Mouse (Mus musculus): ENCODE data around the gene Zfp341.

The Zfp341 gene

DNA sequence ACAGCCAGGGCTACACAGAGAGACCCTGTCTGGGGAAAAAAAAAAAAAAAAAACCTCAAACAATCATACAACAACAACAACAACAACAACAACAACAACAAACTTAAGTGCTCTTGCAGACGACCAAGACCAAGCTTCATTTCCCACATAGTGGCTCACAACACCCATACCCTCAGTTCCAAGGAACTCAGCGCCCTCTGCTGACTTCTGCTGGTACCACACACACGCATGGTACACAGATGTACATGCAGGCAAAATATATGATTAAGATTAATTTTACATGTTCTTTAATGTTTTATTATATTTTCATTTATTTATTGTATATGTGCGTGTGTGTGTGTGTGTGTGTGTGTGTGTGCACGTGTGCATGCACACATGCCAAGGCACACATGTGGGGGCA, 26.7 kb upstream of the Zfp341 start:
- DNase-seq (ENCODE audit: low read depth): no peak

GRCm38 (mm10) chr2:154589051-154589450, 24.0 kb upstream of the Zfp341 start:
- no peak for DNase-seq (ENCODE audit: low read depth)

DNA sequence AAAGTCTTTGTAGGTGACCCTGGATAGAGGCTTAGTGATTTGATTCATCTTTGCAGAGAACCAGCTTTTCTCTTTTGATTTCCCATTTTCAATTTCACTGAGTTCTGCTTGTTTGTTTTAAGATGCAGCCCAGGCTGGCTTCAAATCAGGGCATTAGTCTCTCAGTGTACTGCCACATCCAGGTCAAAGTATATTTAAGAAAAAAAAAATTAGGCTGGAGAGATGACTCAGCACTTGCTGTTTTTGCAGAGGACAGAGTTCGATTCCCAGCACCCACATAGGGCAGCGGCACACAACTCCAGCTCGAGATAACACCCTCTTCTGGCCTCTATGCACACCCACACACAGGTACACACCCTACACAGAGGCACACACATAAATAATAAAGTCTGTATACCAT, 21.9 kb upstream of the Zfp341 start:
- no peak for DNase-seq (ENCODE audit: low read depth)

DNA sequence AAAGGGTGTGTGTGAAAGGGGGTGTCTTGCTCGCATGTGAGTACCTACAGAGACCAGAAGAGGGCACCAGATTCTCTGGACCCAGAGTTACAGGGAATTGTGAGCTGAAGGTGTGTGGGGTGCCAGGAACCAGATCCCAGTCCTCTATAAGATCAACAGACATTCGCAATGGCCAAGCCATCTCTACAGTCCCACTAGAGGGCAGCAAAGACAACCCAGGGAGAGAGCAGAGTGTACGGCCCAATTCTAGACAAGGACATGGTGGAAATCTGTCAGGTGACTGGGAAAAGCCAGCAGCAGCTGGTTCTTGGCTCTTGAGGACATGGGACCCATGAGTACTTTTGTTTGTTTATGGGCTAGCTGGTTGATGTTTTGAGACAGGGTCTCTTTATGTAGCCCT, 20.1 kb upstream of the Zfp341 start:
- no peak for DNase-seq (ENCODE audit: low read depth)

DNA sequence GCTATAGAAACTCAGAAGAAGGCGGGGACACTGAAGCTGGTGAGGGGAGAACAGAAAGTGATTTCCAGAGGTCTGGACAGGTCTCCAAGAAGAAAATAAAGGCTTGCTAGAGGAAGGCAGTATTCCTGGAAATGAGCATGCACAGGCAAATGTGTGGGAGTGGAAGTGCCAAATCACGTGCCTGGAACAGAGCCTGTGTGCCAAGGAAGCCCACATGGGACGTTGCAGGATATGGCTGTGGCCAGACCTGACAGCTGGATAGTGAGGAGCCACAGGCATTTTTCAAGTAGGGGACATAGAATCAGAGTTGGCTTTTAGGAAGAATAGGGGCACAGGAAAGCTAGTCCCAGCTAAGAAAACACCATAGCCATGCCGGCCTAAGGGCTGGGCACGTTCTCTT, 17.3 kb upstream of the Zfp341 start:
- no peak for DNase-seq (ENCODE audit: low read depth)

- DNase-seq (ENCODE audit: low read depth): no peak
Observed at GRCm38 (mm10) chr2:154597399-154597798, 15.7 kb upstream of the Zfp341 start.

DNA sequence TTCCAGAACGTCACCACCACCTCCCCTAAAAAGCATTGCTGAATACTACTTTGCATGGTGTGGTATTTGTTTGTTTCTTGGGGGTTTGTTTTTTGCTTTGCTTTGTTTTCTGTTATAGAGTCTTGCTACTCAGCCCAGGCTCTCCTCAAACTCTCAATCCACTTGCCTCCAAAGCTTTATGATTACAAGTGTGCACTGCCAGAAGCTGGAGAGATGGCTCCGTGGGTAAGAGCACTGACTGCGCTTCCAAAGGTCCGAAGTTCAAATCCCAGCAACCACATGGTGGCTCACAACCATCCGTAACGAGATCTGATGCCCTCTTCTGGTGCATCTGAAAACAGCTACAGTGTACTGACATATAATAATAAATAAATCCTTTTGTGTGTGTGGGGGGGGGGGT, 12.5 kb upstream of the Zfp341 start:
- DNase-seq (ENCODE audit: low read depth): no peak

- DNase-seq (ENCODE audit: low read depth): no peak
Observed at GRCm38 (mm10) chr2:154601324-154601723, 11.8 kb upstream of the Zfp341 start.

DNA sequence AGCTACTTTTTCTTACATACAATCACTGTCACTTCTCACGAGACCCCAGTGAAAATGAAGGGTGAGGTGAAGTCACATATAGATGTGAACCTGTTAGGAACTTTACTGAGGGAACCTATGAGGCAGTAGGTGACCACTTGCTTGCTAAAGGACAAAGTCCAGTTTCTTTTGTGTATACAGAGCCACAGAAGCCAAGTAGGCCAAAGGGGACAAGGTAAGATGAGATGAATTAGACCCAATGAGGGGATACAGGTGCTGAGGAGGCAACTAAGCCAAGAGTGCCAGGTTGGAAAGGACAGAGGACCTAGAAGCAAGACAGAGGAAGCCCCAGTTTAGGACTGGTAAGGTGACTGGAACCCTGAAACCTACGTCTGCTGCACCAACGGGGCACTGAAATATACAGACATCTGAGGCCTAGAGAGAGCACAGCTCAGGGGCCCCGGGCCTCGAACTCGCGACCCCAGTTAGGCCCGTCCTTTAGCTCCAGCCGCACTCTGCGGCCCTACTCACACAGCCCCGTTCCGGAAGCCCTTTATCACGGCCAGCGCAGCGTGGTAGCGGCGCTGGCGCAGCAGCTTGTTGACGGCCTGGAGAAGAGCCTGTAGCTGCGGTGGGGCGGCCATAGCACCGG, 10.0 kb upstream of the Zfp341 start:
- no peak for DNase-seq (ENCODE audit: low read depth)

DNA sequence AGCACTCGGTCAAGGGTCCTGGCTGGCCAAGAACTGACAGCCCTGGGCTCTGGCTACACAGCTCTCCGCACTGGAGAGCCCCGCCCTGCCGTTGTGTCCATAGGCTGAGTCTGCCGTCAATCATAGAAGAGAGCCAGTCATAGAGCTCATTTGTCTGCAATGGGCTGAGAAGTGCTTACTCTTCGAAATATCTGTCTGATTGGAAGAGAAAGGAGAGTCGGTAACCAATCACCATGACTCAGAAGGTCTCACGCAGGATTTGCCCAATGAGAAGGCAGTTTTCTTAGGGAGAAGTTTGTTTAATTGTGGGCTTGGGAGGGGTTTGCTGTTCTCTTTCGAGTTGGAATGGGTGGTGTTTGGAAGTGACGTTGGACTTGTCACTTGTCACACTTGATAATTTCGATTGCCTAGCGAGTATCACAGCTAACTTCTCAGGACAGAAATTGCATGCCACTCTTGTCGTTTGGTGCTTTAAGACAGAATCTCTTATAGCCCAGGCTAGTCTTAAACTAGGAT, 9.4 kb upstream of the Zfp341 start, which contains the start of gene Pxmp4:
TSS of gene Pxmp4 (minus strand) at position 71 of the 516 bp plus-strand sequence.
- peak; percentile 96 for DNase-seq (ENCODE audit: low read depth)

GRCm38 (mm10) chr2:154604156-154604555, 8.9 kb upstream of the Zfp341 start:
- DNase-seq (ENCODE audit: low read depth): no peak

GRCm38 (mm10) chr2:154606965-154607364, 6.1 kb upstream of the Zfp341 start:
- no peak for DNase-seq (ENCODE audit: low read depth)

- no peak for DNase-seq (ENCODE audit: low read depth)
Observed at GRCm38 (mm10) chr2:154609050-154609767, 3.9 kb upstream of the Zfp341 start.

DNA sequence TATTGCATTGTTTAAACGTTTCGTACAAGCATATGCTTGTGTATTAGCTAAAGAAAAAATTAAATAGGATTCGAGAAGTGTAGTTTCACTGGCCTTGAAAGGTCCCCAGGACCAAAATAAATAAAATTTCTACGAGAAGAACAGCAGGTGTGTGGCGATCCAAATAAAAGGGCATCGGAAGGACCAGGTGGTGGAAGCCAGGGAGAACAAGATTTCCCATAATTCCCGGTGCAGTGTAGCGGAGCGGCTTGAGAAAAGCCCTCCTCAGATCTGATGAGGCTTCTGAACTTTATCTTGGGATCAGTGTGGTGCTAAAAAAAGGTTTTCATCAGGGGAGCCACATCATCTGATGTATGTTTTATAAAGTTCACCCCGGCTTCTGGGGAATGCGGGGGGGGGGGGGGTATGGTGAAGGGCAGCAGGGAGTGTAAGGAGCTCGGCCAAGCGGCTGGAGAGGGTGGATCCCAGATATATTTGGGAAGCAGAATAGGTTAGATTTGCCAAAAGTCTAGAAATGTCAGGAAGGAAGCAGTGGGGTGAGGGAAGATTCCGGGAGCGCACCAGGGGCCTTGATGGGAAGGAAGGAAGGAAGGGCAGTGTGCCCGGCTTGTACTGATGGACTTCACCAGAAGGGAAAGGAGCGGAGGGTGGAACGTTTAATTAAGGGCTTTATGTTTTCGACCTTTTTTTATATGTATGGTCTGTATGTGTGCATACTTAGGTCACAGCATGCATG, 1.9 kb downstream of the Zfp341 start:
- no peak for DNase-seq (ENCODE audit: low read depth)

DNA sequence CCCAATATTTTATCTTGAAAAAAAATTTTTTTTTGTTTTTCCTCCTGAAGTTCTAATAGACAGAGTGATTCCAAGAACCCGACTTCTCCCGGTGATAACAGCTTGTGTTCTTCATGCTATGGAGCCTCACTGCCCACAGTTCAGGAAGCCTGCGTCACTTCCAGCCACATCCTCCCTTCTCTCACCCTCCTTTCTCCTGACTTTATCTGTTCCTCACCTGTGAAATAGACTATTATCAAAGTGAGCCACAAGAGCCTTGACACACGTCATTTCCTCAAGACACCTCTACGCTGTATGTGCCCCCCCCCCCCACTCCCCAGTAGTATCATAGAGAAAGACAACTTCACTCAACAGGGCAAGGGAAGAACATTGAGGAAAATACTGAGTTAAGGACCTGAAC, 2.6 kb downstream of the Zfp341 start:
- no peak for DNase-seq (ENCODE audit: low read depth)

DNA sequence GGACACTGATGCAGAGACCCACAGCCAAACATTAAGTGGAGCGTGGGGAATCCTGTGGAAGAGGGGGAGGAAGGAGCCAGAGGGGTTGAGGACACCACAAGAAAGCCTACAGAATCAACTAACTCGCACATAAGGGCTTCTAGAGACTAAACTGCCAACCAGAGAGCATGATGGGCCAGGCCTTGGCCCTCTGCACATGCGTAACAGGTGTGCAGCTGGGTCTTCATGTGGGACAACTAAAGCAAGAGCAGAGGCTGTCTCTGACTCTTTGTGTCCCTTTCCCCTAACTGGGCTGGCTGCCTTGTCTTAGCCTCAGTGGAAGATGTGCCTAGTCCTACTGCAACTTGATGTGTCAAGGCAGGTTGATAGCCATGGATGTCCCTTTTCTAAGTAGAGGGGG, 4.0 kb downstream of the Zfp341 start:
- DNase-seq (ENCODE audit: low read depth): no peak

GRCm38 (mm10) chr2:154621684-154622083, 8.6 kb downstream of the Zfp341 start:
- no peak for DNase-seq (ENCODE audit: low read depth)

DNA sequence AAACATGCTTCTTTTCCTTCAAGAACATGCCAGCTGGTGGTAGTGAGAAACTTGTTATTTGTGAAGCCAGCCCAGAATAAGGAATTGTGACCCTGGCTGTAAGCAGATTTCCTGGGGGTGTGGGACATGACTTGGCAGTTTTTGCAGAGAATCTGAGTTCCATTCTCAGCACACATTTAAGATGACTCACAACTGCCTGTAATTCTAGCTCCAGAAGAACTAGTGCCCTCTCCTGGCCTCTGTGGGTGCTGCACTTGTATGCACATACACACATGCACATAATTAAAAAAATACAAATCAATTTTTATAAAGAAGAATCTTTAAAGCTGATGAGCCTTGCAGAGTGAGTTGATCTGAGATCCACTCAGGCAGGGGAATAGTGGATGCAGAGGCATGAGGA, 11.0 kb downstream of the Zfp341 start:
- no peak for DNase-seq (ENCODE audit: low read depth)

DNA sequence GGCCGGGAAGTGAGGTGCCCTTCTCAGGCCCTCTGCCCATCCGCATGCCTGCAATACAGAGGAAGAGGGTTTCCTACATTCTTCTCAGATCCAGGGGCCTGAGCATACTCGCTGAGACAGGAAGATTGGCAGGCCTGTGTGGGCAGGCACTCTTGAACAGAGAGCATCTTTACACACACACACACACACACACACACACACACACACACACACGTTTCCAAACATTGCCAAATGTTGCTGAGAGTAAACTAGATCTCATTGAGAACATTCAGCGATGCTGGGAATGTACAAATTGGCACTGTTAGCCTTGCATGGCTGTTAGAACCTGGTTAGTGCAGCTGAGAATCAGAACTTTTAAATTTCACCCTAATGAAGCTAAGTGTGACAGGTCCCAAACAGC, 17.4 kb downstream of the Zfp341 start:
- DNase-seq (ENCODE audit: low read depth): no peak

DNA sequence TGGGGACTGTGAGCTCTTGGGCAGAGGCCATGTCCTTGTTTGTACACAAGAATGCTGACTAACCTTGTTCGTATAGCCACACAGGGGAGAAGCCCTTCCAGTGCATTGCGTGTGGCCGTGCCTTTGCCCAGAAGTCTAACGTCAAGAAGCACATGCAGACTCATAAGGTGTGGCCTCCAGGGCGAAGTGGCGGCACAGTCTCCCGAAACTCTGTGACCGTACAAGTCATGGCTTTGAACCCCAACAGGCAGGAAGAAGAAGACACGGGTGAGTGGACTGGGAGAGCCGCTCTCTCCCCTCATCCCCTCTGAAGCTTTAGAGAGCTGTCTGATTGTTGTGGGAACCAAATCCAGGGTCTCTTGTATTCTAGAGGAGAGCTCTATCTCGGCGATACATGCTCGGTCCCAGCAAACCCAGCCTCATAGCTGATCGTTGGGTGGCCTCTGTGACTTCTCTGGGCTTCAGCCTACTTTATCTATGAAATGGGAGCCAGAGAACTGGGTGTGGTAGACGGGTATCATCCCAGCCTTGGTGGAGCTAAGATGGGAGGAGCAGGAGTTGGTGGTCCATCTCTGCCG, 19.2 kb downstream of the Zfp341 start:
- DNase-seq (ENCODE audit: low read depth): no peak

DNA sequence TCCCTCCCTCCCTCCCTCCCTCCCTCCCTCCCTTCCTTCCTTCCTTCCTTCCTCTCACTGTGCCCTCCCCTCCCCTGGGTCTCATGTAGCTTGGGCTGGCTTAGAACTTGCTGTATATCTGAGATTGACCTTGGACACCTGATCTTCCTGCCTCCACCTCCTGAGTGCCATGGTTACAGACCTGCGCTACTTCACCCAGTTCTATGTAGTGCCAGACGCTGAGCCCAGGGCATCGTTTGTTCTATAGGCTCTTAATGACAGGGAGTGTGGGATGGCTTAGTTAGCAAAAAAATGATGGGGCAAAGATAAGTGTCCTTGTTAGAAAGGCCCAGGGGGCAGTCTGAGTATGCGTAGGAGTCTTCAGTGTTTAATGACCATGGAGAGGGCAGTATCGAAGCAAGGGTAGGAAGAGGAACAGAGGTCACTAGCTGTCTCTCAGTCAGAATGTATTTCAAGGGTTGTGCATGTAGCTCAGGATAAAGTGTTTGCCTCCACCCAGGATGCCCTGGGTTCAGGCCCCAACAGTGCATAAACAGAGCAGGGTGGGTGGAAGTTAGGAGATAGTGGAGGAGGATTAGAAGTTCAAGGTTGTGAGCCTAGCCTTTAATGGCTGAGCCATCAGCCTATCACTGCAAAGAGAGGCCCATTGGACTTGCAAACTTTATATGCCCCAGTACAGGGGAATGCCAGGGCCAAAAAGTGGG, 20.1 kb downstream of the Zfp341 start:
- no peak for DNase-seq (ENCODE audit: low read depth)

All from fibroblast of lung, adult 2 months (primary cell).